Mouse (Mus musculus): ENCODE results near the gene Gm17402. TPM values are rescaled to one million over a fixed set of nuclear protein-coding genes. Genes with fewer than 3 reads are reported as not detected.

Gm17402 gene
- polyA plus RNA-seq, 1 experiment from 2014 or later: not detected

DNA sequence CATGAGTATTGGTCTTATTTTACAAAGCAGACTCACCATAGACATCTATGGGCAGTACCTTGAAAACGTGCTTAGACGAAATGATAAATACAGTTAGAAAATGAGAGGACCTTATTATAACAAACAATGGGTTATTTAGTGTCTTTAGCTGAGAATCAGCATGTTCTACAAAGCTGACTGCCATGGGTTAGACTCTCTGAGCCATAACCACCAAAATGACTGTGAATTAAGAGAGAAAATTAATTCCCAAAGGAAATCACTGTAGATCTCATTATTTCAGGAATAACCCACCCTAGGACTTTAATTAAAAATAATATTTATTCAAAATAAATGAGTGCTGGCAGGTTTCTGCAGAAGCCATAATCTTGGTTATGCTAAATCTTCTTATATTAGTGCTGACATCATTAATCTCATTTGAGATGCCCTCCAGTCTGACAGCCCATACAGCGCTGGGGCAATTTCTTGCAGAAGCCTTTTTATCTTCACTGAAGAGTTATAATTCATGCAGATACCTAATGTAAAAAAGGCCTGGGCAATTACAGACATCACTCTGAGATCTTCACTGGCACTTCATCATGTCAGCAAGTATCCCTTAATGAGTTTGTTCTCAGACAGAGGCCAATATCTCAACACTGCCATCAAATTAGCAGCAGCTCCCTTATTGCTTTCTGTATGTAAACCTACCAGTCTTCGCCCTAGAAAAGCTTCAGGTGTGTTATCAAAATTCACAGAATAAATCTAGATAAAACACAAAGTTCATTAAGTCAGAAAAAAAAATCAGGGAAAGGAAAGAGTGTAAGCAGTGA lies 8.7 kb downstream of the Gm17402 start:
- H3K9ac ChIP-seq (ENCODE audit: low read length): no peak overlapping the region
- H3K4me3 ChIP-seq (ENCODE audit: low read depth, low read length): no peak overlapping the region
- ATAC-seq (replicated peaks; ENCODE audit: low FRiP score) (no peak), DNase-seq (ENCODE audit: low spot score) (no peak)
- no peaks in the 10 kb centered on the region for H3K36me3 ChIP-seq (ENCODE audit: control insufficient read depth, insufficient read depth, low read length)
- WGBS: 85% methylated on average over 4 of the region's 4 CpGs
- H3K27ac ChIP-seq (ENCODE audit: low read depth, low read length): no peak overlapping the region
- H3K9me3 ChIP-seq (ENCODE audit: control insufficient read depth, low read length): no peaks in the 10 kb centered on the region
- no peaks in the 10 kb centered on the region for H3K4me1 ChIP-seq (replicated peaks; ENCODE audit: control insufficient read depth, insufficient read depth, low read length)
- no peaks in the 10 kb centered on the region for H3K27me3 ChIP-seq (ENCODE audit: control insufficient read depth, insufficient read depth, low read length)
- H3K4me2 ChIP-seq (ENCODE audit: low read depth, low read length, severe bottlenecking): no peak overlapping the region

GRCm38 (mm10) chr3:67358376-67358775 lies 16.6 kb downstream of the Gm17402 start:
- WGBS: 62% methylated on average over 7 of the region's 7 CpGs
- DNase-seq (ENCODE audit: low spot score) (no peak), ATAC-seq (replicated peaks; ENCODE audit: low FRiP score) (no peak)
- H3K36me3 ChIP-seq (ENCODE audit: control insufficient read depth, insufficient read depth, low read length): no peaks in the 10 kb centered on the region
- no peak overlapping the region for H3K4me2 ChIP-seq (ENCODE audit: low read depth, low read length, severe bottlenecking)
- H3K9ac ChIP-seq (ENCODE audit: low read length): no peak overlapping the region
- H3K9me3 ChIP-seq (ENCODE audit: control insufficient read depth, low read length): no peaks in the 10 kb centered on the region
- H3K27ac ChIP-seq (ENCODE audit: low read depth, low read length): no peak overlapping the region
- H3K4me1 ChIP-seq (replicated peaks; ENCODE audit: control insufficient read depth, insufficient read depth, low read length): no peaks in the 10 kb centered on the region
- H3K4me3 ChIP-seq (ENCODE audit: low read depth, low read length): no peak overlapping the region
- H3K27me3 ChIP-seq (ENCODE audit: control insufficient read depth, insufficient read depth, low read length): no peaks in the 10 kb centered on the region

- ATAC-seq (replicated peaks; ENCODE audit: low FRiP score): no peak
- no peak for DNase-seq (ENCODE audit: low spot score)
- H3K36me3 ChIP-seq (ENCODE audit: control insufficient read depth, insufficient read depth, low read length): no peaks in the 10 kb centered on the region
- no peak overlapping the region for H3K4me3 ChIP-seq (ENCODE audit: low read depth, low read length)
- 87% methylated on average over 3 of the region's 3 CpGs for WGBS
- no peaks in the 10 kb centered on the region for H3K4me1 ChIP-seq (replicated peaks; ENCODE audit: control insufficient read depth, insufficient read depth, low read length)
- no peak overlapping the region for H3K4me2 ChIP-seq (ENCODE audit: low read depth, low read length, severe bottlenecking)
- H3K9me3 ChIP-seq (ENCODE audit: control insufficient read depth, low read length): no peaks in the 10 kb centered on the region
- no peaks in the 10 kb centered on the region for H3K27me3 ChIP-seq (ENCODE audit: control insufficient read depth, insufficient read depth, low read length)
- H3K27ac ChIP-seq (ENCODE audit: low read depth, low read length): no peak overlapping the region
- H3K9ac ChIP-seq (ENCODE audit: low read length): no peak overlapping the region
Measured at GRCm38 (mm10) chr3:67352763-67353149, 22.2 kb downstream of the Gm17402 start.

- ATAC-seq (replicated peaks; ENCODE audit: low FRiP score) (peak; percentile 81), DNase-seq (ENCODE audit: low spot score) (peak; percentile 70)
- H3K4me1 ChIP-seq (replicated peaks; ENCODE audit: control insufficient read depth, insufficient read depth, low read length): no peaks in the 10 kb centered on the region
- H3K9me3 ChIP-seq (ENCODE audit: control insufficient read depth, low read length): no peaks in the 10 kb centered on the region
- H3K4me2 ChIP-seq (ENCODE audit: low read depth, low read length, severe bottlenecking): no peak overlapping the region
- H3K36me3 ChIP-seq (ENCODE audit: control insufficient read depth, insufficient read depth, low read length): no peaks in the 10 kb centered on the region
- WGBS: 22% methylated on average over 1 of the region's 5 CpGs
- H3K27me3 ChIP-seq (ENCODE audit: control insufficient read depth, insufficient read depth, low read length): no peaks in the 10 kb centered on the region
- H3K4me3 ChIP-seq (ENCODE audit: low read depth, low read length): no peak overlapping the region
- no peak overlapping the region for H3K27ac ChIP-seq (ENCODE audit: low read depth, low read length)
- no peak overlapping the region for H3K9ac ChIP-seq (ENCODE audit: low read length)
Measured at GRCm38 (mm10) chr3:67352128-67352762, 22.7 kb downstream of the Gm17402 start.

- no peaks in the 10 kb centered on the region for H3K4me1 ChIP-seq (replicated peaks; ENCODE audit: control insufficient read depth, insufficient read depth, low read length)
- no peak overlapping the region for H3K27ac ChIP-seq (ENCODE audit: low read depth, low read length)
- no peak overlapping the region for H3K4me3 ChIP-seq (ENCODE audit: low read depth, low read length)
- H3K9ac ChIP-seq (ENCODE audit: low read length): no peak overlapping the region
- no peak overlapping the region for H3K4me2 ChIP-seq (ENCODE audit: low read depth, low read length, severe bottlenecking)
- no peaks in the 10 kb centered on the region for H3K9me3 ChIP-seq (ENCODE audit: control insufficient read depth, low read length)
- ATAC-seq (replicated peaks; ENCODE audit: low FRiP score) (no peak; the same call in 1 of the 2 replicates), DNase-seq (ENCODE audit: low spot score) (no peak)
- 75% methylated on average over 12 of the region's 12 CpGs for WGBS
- H3K36me3 ChIP-seq (ENCODE audit: control insufficient read depth, insufficient read depth, low read length): no peaks in the 10 kb centered on the region
- no peaks in the 10 kb centered on the region for H3K27me3 ChIP-seq (ENCODE audit: control insufficient read depth, insufficient read depth, low read length)
Measured at GRCm38 (mm10) chr3:67351406-67352127, 23.4 kb downstream of the Gm17402 start.

DNA sequence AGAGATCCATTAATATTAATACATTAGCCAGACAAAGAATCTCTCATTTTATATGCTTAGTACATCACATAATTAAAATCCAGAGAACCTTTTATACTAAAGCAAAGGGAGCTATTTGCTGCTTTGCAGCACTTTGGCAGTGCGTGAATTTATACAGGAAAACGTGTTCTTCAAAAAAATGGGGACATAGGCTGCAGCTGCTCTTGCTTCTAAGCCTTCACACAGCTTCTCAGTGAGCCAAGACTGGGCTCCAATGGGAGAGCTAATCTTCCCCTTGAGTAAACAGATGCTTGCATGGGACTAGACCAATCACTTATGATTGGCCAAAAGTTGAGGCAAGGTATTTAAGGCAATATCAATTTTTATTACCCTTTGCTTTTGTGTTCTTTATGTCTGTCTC lies 28.3 kb downstream of the Gm17402 start:
- ATAC-seq (replicated peaks; ENCODE audit: low FRiP score): no peak
- no peak overlapping the region for H3K9ac ChIP-seq (ENCODE audit: low read length)
- no peak overlapping the region for H3K4me3 ChIP-seq (ENCODE audit: low read depth, low read length)
- no peak for DNase-seq (ENCODE audit: low spot score)
- 76% methylated on average over 2 of the region's 2 CpGs for WGBS
- no peaks in the 10 kb centered on the region for H3K4me1 ChIP-seq (replicated peaks; ENCODE audit: control insufficient read depth, insufficient read depth, low read length)
- no peak overlapping the region for H3K27ac ChIP-seq (ENCODE audit: low read depth, low read length)
- H3K27me3 ChIP-seq (ENCODE audit: control insufficient read depth, insufficient read depth, low read length): no peaks in the 10 kb centered on the region
- H3K4me2 ChIP-seq (ENCODE audit: low read depth, low read length, severe bottlenecking): no peak overlapping the region
- no peaks in the 10 kb centered on the region for H3K9me3 ChIP-seq (ENCODE audit: control insufficient read depth, low read length)
- H3K36me3 ChIP-seq (ENCODE audit: control insufficient read depth, insufficient read depth, low read length): no peaks in the 10 kb centered on the region

GRCm38 (mm10) chr3:67344599-67344998 lies 30.4 kb downstream of the Gm17402 start:
- 0 out of 2 replicates have a peak, but pooled peaks have one; percentile 27 for ATAC-seq (replicated peaks; ENCODE audit: low FRiP score)
- WGBS: 6% methylated on average over 2 of the region's 2 CpGs

GRCm38 (mm10) chr3:67343004-67343662 lies 31.8 kb downstream of the Gm17402 start:
- 60% methylated on average over 5 of the region's 5 CpGs for WGBS

More at GRCm38 (mm10) chr3:67344599-67344998, 30.4 kb downstream of the Gm17402 start:
- DNase-seq (ENCODE audit: low spot score): peak; percentile 67
- no peak overlapping the region for H3K27ac ChIP-seq (ENCODE audit: low read depth, low read length)
- H3K4me1 ChIP-seq (replicated peaks; ENCODE audit: control insufficient read depth, insufficient read depth, low read length): no peaks in the 10 kb centered on the region
- H3K36me3 ChIP-seq (ENCODE audit: control insufficient read depth, insufficient read depth, low read length): no peaks in the 10 kb centered on the region
- no peaks in the 10 kb centered on the region for H3K27me3 ChIP-seq (ENCODE audit: control insufficient read depth, insufficient read depth, low read length)
- H3K4me3 ChIP-seq (ENCODE audit: low read depth, low read length): no peak overlapping the region
- H3K4me2 ChIP-seq (ENCODE audit: low read depth, low read length, severe bottlenecking): no peak overlapping the region
- H3K9me3 ChIP-seq (ENCODE audit: control insufficient read depth, low read length): no peaks in the 10 kb centered on the region
- no peak overlapping the region for H3K9ac ChIP-seq (ENCODE audit: low read length)

More at GRCm38 (mm10) chr3:67343004-67343662, 31.8 kb downstream of the Gm17402 start:
- Histone ChIP-seq H3K36me3 (ENCODE audit: control insufficient read depth, insufficient read depth, low read length) (no peaks in the 10 kb centered on the region), H3K4me2 (ENCODE audit: low read depth, low read length, severe bottlenecking) (no peak overlapping the region), H3K27ac (ENCODE audit: low read depth, low read length) (no peak overlapping the region), H3K9me3 (ENCODE audit: control insufficient read depth, low read length) (no peaks in the 10 kb centered on the region), H3K4me3 (ENCODE audit: low read depth, low read length) (no peak overlapping the region), H3K4me1 (replicated peaks; ENCODE audit: control insufficient read depth, insufficient read depth, low read length) (no peaks in the 10 kb centered on the region), H3K9ac (ENCODE audit: low read length) (no peak overlapping the region), H3K27me3 (ENCODE audit: control insufficient read depth, insufficient read depth, low read length) (no peaks in the 10 kb centered on the region)
- no peak for ATAC-seq (replicated peaks; ENCODE audit: low FRiP score)
- DNase-seq (ENCODE audit: low spot score): no peak
